Mouse (Mus musculus) heart, embryonic 12.5 days (tissue): ENCODE data around the gene Pycard. TPM values are rescaled to one million over a fixed set of nuclear protein-coding genes. Genes with fewer than 3 reads are reported as not detected.

Source experiments
- polyA plus RNA-seq: library from polyadenylated mRNA; unstranded; fragments of >200 nt; fragmentation: Nextera tagmentation; extraction: Ambion mirVana; gene quantifications from 2 replicates; pipeline ENCODE4 v1.2.1, GENCODE M21; 2016

The Pycard gene
- polyA plus RNA-seq, 1 experiment from 2014 or later, result 31.1 TPM

Other genes starting within 250 kb of the Pycard start
- gene Fbxl19, start 249.3 kb downstream of the Pycard start, polyA plus RNA-seq, result 3.4 and 3.7 TPM in 2 replicates
- gene Orai3, start 224.1 kb downstream of the Pycard start, polyA plus RNA-seq, result 13.3 and 14.6 TPM in 2 replicates
- 12.1 and 14.6 TPM in 2 replicates for gene Setd1a, start 217.2 kb downstream of the Pycard start, polyA plus RNA-seq
- gene Gm49388, start 208.3 kb downstream of the Pycard start, polyA plus RNA-seq, result not detected in 2 replicates
- gene Hsd3b7, start 193.3 kb downstream of the Pycard start, polyA plus RNA-seq, result 19.0 and 21.1 TPM in 2 replicates
- gene Stx4a, start 169.6 kb downstream of the Pycard start, polyA plus RNA-seq, result 44.7 and 47.4 TPM in 2 replicates
- 1.5 and 2.2 TPM in 2 replicates for gene Stx1b, start 169.3 kb downstream of the Pycard start, polyA plus RNA-seq
- gene Zfp646, start 117.6 kb downstream of the Pycard start, polyA plus RNA-seq, result 11.5 and 12.9 TPM in 2 replicates
- 11.4 and 13.0 TPM in 2 replicates for gene Zfp668, start 117.0 kb downstream of the Pycard start, polyA plus RNA-seq
- 1.5 and 1.7 TPM in 2 replicates for gene Prss53, start 102.9 kb downstream of the Pycard start, polyA plus RNA-seq
- not detected in 2 replicates for gene Gm21974, start 98.4 kb downstream of the Pycard start, polyA plus RNA-seq
- 86.6 and 106 TPM in 2 replicates for gene Vkorc1, start 98.2 kb downstream of the Pycard start, polyA plus RNA-seq
- gene Bckdk, start 89.8 kb downstream of the Pycard start, polyA plus RNA-seq, result 129 and 142 TPM in 2 replicates
- 27.5 and 29.0 TPM in 2 replicates for gene Kat8, start 81.4 kb downstream of the Pycard start, polyA plus RNA-seq
- gene Prss8, start 63.8 kb downstream of the Pycard start, polyA plus RNA-seq, result 0.59 and 0.96 TPM in 2 replicates
- gene Prss36, start 47.1 kb downstream of the Pycard start, polyA plus RNA-seq, result 8.3 and 10.0 TPM in 2 replicates
- gene Fus, start 26.4 kb downstream of the Pycard start, polyA plus RNA-seq, result 331 and 335 TPM in 2 replicates
- gene Trim72, start 10.1 kb upstream of the Pycard start, polyA plus RNA-seq, result 0.86 and 1.2 TPM in 2 replicates
- gene Itgam, start 68.8 kb upstream of the Pycard start, polyA plus RNA-seq, result 0.39 and 0.55 TPM in 2 replicates
- gene Gm49368, start 68.8 kb upstream of the Pycard start, polyA plus RNA-seq, result not detected in 2 replicates
- gene Itgax, start 135.7 kb upstream of the Pycard start, polyA plus RNA-seq, result 0.04 and 0.19 TPM in 2 replicates
- 0.71 TPM in 1 of 2 replicates, not detected in the other for gene Itgad, start 160.5 kb upstream of the Pycard start, polyA plus RNA-seq
- gene Cox6a2, start 212.5 kb upstream of the Pycard start, polyA plus RNA-seq, result 632 and 633 TPM in 2 replicates
- gene Armc5, start 243.5 kb upstream of the Pycard start, polyA plus RNA-seq, result 15.3 and 15.7 TPM in 2 replicates
- gene 9130023H24Rik, start 244.2 kb upstream of the Pycard start, polyA plus RNA-seq, result 7.1 and 7.5 TPM in 2 replicates